Mouse (Mus musculus) heart, adult 8-10 months (tissue): ENCODE data around the gene Phox2b. TPM values are rescaled to one million over a fixed set of nuclear protein-coding genes. Genes with fewer than 3 reads are reported as not detected.

ENCODE experiments used
- DNase-seq: peaks from one replicate; pipeline ENCODE4 v3.0.0; 2022; ENCODE audit warnings: low spot score
- microRNA-seq: library from miRNA; unstranded; fragments of <30 nt; microRNA quantifications from one replicate; pipeline ENCODE4 v1.2.0, GENCODE M21; 2022
- total RNA-seq, 4 experiments: library from RNA; stranded (reverse); gene quantifications; 2 replicates each; pipeline ENCODE4 v1.2.4; 2022

Gene Phox2b
- total RNA-seq, 4 experiments from 2014 or later = not detected

DNA sequence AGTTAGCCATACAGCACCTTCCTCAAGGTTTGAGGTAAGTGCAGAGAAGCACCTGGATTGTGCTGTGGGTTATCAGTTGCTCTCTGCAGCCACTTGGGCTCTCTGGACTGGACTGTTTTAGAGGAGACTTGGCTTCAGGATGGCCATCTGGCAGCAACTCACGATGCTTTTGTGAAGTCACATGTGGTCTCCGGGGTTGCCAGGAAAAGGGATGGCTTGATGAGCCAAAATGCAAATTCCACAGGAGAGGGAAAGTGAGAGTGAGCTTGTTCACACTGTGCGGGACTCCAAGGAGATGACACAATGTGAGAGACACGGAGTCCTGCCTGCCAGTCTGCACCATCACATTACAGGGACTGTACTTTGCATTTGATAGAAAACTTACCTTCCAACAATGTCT lies 7.3 kb downstream of the Phox2b start:
- no peak for DNase-seq

DNA sequence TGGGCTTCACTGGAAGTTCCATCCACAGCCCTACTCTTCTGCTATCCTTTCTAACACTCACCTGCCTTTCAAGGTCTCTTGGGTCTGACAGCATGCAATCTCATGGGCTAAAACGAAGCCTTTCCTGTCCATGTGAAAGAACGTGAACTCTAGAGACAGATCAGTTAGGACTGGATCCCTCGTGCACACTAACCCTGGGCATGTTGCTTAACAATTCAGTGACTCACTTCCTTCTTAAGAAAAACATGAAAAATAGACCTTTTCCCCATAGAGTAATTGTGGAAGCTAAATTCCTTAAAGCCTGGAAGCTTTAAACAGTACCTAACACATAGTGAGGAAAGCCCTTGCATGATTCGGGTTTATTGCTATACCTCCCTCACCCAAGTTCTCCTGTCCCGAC lies 8.2 kb downstream of the Phox2b start:
- no peak for DNase-seq

DNA sequence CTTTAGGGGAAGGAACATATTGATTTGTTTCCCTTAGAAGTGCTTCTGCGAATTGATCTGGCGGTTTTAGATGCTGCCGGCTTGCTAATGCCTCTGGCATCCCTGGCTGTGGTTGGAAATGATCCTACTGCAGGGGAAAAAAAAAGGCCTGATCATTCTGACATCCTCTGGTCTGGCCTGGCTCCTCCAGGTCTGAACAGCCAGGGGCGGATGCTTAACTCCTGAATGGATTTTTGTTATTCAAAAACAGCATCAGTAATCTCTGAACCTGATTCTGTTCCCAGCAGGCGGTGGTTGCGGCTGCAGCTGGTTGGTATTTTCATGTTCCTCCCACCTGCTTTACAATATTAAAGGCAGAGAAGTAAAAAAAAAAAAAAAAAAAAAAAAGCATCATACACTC lies 16.0 kb downstream of the Phox2b start:
- DNase-seq = no peak

DNA sequence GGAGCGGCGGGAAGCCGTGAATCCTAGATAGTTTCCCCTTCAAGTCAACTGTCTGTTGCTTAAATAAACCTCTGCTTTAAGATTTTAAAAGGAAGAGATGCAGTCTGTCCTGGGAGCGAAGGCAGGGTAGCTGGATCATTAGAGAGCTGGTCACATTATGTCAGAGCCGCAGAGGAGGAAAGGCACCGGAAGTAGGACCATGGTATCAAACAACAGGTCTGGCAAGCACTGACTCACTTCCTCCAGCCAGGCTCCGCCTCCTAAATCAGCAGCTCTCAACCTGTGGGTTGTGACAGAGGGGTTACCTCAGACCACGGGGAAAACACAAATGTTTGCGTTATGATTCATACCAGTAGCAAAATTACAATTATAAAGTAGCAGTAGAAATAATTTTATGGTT lies 35.5 kb downstream of the Phox2b start:
- no peak for DNase-seq

DNA sequence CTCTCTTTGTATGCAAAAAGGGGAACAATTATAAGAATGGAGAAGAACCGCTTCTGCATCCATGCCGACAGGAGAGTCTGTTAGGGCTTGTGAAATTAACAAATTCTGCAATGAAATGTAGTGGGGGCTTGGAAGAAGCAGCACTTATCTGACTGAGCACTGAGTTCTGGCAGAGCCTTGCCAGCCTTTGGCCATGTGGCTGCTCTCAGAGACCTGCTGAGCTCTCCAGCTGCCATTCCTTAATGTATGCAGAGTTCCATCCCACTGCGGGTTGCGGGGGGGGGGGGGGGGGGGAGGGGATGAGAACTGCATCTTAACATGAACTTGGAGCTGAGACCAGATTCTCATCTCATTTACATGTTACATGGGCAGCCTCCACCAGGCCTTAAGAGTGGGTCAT lies 38.6 kb downstream of the Phox2b start:
- no peak for DNase-seq

DNA sequence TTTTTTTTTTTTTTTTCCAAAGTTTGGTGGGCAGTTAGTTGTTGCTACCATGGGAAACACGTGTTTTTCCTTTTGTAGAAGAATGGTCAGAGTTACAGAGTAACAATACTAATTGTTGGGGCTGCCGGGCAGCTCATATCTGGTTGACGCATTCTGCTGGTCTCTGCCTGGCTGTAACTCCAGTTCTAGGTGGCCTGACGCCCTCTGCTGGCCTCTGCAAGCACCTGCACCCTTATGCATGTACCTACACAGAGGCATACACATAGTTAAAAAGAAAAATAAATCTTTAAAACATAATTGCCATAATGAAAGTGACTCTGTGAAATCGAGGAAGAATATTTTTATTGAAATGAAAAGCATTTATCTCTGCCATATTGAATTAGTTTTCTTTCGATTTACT lies 41.3 kb downstream of the Phox2b start:
- no peak for DNase-seq

DNA sequence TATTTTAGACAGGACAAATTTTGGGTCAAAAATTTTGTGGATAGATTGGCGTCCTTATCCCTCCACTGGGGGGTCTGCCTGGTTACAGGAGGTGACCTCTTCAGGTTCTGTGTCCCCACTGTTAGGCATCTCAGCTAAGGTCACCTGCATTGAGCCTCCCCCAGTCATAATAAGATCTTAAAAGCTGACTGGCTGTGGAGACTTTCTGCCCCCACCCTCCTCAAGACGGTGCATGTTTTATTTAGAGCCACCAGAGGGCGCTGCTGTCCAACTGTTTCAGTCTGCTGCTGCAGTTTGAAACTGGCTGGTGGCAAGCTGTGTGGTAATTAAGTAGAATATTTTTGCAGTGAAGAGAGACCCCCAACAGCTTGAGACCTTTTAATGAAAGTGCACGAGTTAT lies 51.1 kb downstream of the Phox2b start:
- no peak for DNase-seq

Small RNA genes within 50 kb of the gene (microRNA-seq; reads per million reads assigned to microRNA genes)
- gene Gm23841 = not detected

Other genes starting within 250 kb of the Phox2b start
- 10 to 100 TPM; 42.7 to 56.8 (median 49.0) TPM for gene Tmem33, start 161.3 kb upstream of the Phox2b start, total RNA-seq
- gene Slc30a9, start 207.7 kb upstream of the Phox2b start, total RNA-seq = 100 to 1,000 TPM; 161 to 209 (median 190) TPM